Mouse (Mus musculus) stomach, postnatal 0 days (tissue): ENCODE results near the gene Zfp422.

Source experiments
- CTCF ChIP-seq: IDR thresholded peaks from 2 replicates; pipeline ENCODE4 v1.5.1; 2016; ENCODE audit warnings: antibody characterized with exemption, low read depth, mild to moderate bottlenecking, moderate library complexity
- EP300 ChIP-seq: optimal IDR thresholded peaks from 2 replicates; pipeline ENCODE3; 2016; ENCODE audit warnings: antibody characterized with exemption

DNA sequence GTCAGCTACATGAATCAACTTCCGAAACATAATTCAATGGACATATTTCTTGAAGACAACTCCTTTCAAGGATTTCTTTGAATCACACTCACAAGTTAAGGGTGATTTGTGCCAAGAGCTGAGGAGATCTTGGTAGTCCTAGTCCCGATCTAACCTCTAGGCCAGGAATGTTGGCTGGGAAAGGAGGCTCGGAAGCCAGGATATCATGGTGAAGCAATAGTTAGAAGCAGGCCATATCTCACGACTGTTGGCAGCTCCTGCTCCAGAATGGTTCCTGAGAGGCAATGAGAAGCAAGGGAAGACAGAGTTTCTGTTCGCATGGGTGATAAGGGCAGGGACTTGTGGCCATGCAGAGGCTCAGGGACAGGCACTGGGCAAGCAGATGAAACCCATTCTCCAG is 8.7 kb upstream of the Zfp422 start:
- TF ChIP-seq CTCF, result no peak
- TF ChIP-seq EP300, result no peak
